Mouse (Mus musculus) forebrain, embryonic 14.5 days (tissue): ENCODE measurements around the gene Txk. TPM values are rescaled to one million over a fixed set of nuclear protein-coding genes. Genes with fewer than 3 reads are reported as not detected.

Source experiments
- ATAC-seq: fragments of 200-750 bp; cut with Nextera tagmentation; 2 replicates; pipeline ENCODE4 v1.8.0; 2017; ENCODE audit warnings: mild to moderate bottlenecking, moderate library complexity
- DNase-seq: peaks from one replicate; pipeline ENCODE4 v3.0.0-alpha.2; 2015; ENCODE audit warnings: low spot score
- H3K27ac ChIP-seq: fragments of 300-500 bp; sonication (generic); 2 replicates; pipeline ENCODE4 v1.5.1; 2014; ENCODE audit warnings: low read depth, mild to moderate bottlenecking, control low read depth, low read length, moderate library complexity
- H3K27me3 ChIP-seq: fragments of 300-500 bp; sonication (generic); replicated peaks from 2 replicates; pipeline ENCODE4 v1.6.1; 2014; ENCODE audit warnings: low read length, control low read depth, mixed read lengths; ENCODE audit not compliant: control insufficient read depth, insufficient read depth
- H3K36me3 ChIP-seq: fragments of 300-500 bp; sonication (generic); 2 replicates; pipeline ENCODE4 v1.6.1; 2014; ENCODE audit warnings: low read length, control low read depth; ENCODE audit not compliant: control insufficient read depth, insufficient read depth
- H3K4me1 ChIP-seq: fragments of 300-500 bp; sonication (generic); 2 replicates; pipeline ENCODE4 v1.6.1; 2014; ENCODE audit warnings: antibody characterized with exemption, low read length, control low read depth; ENCODE audit not compliant: control insufficient read depth, insufficient read depth
- H3K4me2 ChIP-seq: fragments of 300-500 bp; sonication (generic); 2 replicates; pipeline ENCODE4 v1.6.1; 2014; ENCODE audit warnings: mild to moderate bottlenecking, control low read depth, low read length
- H3K4me3 ChIP-seq: fragments of 300-500 bp; sonication (generic); 2 replicates; pipeline ENCODE4 v1.5.1; 2014; ENCODE audit warnings: low read depth, low read length, control low read depth
- H3K9ac ChIP-seq: fragments of 300-500 bp; sonication (generic); 2 replicates; pipeline ENCODE4 v1.6.1; 2014; ENCODE audit warnings: mild to moderate bottlenecking, low read length, control low read depth, moderate library complexity
- H3K9me3 ChIP-seq: fragments of 300-500 bp; sonication (generic); replicated peaks from 2 replicates; pipeline ENCODE4 v1.6.1; 2016; ENCODE audit warnings: low read length, control low read depth, mixed read lengths; ENCODE audit not compliant: control insufficient read depth
- WGBS: fragments of 180-500 bp; shearing (Covaris S2); extraction: QIAGEN DNeasy Blood & Tissue Kit; methylation state at CpG from one replicate; pipeline ENCODE4 v1.1.7; 2014; 5-methylcytosine and 5-hydroxymethylcytosine counted together
- polyA plus RNA-seq: library from polyadenylated mRNA; unstranded; fragments of >200 nt; fragmentation: Nextera tagmentation; extraction: Ambion mirVana; gene quantifications from 2 replicates; pipeline ENCODE4 v1.2.1, GENCODE M21; 2014

The Txk gene
- polyA plus RNA-seq, 1 experiment from 2014 or later = not detected

DNA sequence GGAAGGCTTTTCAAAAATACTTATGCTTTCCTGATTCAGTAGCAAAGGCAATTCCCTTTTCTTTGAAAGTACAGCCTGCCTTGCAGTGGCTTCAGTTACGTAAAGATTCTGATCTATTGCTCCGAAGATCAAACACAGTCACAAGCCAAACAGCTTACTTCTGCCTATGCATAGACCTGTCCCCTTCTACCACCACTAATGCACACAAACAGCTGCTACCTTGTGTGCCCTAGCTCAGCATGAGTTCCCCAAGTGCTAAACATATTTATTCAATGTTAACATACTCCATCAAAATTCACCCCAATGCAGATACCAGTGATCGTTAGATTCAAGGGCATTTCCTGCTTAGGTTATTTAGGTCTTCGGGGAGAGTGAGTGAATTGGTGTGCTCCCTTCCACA lies 6.1 kb downstream of the Txk start:
- Histone ChIP-seq H3K27me3 (no peaks in the 10 kb centered on the region), H3K27ac (no peak overlapping the region), H3K36me3 (no peaks in the 10 kb centered on the region), H3K9me3 (no peaks in the 10 kb centered on the region), H3K4me2 (no peak overlapping the region), H3K4me1 (no peaks in the 10 kb centered on the region), H3K4me3 (no peak overlapping the region), H3K9ac (no peak overlapping the region)
- ATAC-seq (no peak), DNase-seq (no peak)
- 80% methylated on average over 4 of the region's 4 CpGs for WGBS

DNA sequence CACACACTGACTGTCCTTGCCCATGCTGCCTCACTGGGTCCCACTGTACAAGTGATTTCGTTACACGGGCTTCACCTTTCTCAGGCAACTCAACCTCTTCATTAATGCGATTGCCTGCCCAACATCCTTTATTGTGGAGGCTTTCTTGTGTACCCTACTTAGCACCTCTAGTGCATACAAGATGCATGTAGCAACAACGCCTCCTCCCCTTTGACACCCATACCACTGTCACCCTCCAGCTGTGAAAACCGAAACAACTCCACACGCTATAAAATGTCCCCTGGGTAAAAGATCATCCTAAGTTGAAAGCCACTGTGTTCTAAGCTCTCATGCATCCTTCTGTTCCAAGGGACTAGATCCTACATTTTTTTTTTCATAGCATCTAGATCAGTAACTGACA lies 9.5 kb downstream of the Txk start:
- WGBS = 90% methylated on average over 6 of the region's 6 CpGs
- no peak for ATAC-seq

DNA sequence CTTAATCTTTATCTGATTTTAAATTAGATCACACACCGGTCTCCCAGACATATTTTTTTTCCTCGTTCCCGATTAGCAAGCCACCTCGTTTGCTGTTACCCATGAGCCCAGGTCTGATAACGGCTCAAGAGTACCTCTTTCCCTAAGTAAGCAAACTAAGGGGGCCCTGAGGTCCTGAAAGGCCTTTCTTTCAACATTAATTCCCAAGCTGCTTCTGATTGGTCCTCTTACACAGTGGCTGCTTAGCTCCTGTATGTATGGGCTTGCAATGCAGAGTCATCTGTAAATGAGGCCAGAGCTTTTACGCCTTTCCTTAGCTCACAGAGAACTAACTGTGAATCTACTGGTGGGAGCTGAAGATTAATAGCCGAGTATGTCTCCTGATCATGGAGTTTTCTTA lies 15.7 kb downstream of the Txk start:
- Histone ChIP-seq H3K36me3 (no peaks in the 10 kb centered on the region), H3K4me2 (no peak overlapping the region), H3K27me3 (no peaks in the 10 kb centered on the region), H3K4me3 (no peak overlapping the region), H3K9ac (no peak overlapping the region), H3K4me1 (0 out of 2 replicates have a peak, but pooled peaks cover 3% of the 10 kb centered on the region), H3K27ac (no peak overlapping the region), H3K9me3 (no peaks in the 10 kb centered on the region)
- 50% methylated on average over 7 of the region's 7 CpGs for WGBS
- DNase-seq = no peak
- no peak for ATAC-seq

More for the DNA sequence above, 9.5 kb downstream of the Txk start:
- Histone ChIP-seq H3K9ac (no peak overlapping the region), H3K27ac (no peak overlapping the region), H3K4me2 (no peak overlapping the region), H3K4me1 (no peaks in the 10 kb centered on the region), H3K36me3 (no peaks in the 10 kb centered on the region), H3K27me3 (no peaks in the 10 kb centered on the region), H3K4me3 (no peak overlapping the region), H3K9me3 (no peaks in the 10 kb centered on the region)
- no peak for DNase-seq

DNA sequence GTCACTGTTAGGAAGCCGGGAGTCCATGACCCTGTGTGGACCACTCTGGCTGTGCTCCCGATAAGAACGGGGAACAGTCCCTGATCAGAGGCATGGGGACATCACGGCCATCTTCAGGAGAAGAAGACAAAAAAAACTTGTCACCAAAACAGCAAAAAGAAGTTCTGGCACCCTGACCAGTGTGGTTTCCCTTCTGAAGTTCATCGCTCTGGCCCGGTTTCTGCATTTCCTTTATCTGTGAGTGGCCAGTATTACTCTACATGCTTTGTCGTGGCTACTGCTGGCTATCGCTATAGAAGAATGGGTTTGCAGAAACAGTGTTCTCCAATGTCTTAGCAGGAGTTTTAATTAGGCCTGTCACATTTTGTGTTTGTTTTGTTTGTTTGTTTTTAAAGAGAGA lies 16.1 kb downstream of the Txk start:
- H3K9ac ChIP-seq = no peak overlapping the region
- 0 out of 2 replicates have a peak, but pooled peaks cover 3% of the 10 kb centered on the region for H3K4me1 ChIP-seq
- no peaks in the 10 kb centered on the region for H3K27me3 ChIP-seq
- no peak overlapping the region for H3K4me2 ChIP-seq
- H3K27ac ChIP-seq = no peak overlapping the region
- no peak overlapping the region for H3K4me3 ChIP-seq
- H3K9me3 ChIP-seq = no peaks in the 10 kb centered on the region
- no peaks in the 10 kb centered on the region for H3K36me3 ChIP-seq
- DNase-seq (no peak), ATAC-seq (no peak)
- 81% methylated on average over 8 of the region's 8 CpGs for WGBS

DNA sequence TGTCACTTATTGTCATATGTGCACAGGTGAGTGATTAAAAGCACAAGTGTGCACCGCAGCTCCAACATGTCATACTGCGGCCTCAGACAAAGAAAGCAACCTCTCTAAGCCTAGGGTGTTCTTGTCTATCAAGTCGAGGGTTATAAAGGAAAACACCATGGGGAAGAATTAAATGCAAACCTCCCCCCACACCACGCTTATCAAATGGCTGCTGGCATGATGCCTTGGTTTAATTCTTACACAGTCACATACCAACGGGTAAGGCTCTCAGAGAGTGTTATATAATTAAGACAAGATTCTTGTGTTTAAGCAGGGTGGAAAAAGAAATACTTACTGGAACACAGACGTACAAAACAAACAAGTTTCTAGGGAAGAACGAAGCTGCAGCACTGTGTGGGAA lies 16.8 kb downstream of the Txk start:
- H3K27ac ChIP-seq = no peak overlapping the region
- ATAC-seq = no peak
- no peak overlapping the region for H3K4me3 ChIP-seq
- 40% methylated on average over 7 of the region's 7 CpGs for WGBS
- H3K9me3 ChIP-seq = no peaks in the 10 kb centered on the region
- H3K36me3 ChIP-seq = no peaks in the 10 kb centered on the region
- no peaks in the 10 kb centered on the region for H3K27me3 ChIP-seq
- no peak overlapping the region for H3K4me2 ChIP-seq
- no peak for DNase-seq
- H3K9ac ChIP-seq = no peak overlapping the region
- 0 out of 2 replicates have a peak, but pooled peaks cover 3% of the 10 kb centered on the region for H3K4me1 ChIP-seq

DNA sequence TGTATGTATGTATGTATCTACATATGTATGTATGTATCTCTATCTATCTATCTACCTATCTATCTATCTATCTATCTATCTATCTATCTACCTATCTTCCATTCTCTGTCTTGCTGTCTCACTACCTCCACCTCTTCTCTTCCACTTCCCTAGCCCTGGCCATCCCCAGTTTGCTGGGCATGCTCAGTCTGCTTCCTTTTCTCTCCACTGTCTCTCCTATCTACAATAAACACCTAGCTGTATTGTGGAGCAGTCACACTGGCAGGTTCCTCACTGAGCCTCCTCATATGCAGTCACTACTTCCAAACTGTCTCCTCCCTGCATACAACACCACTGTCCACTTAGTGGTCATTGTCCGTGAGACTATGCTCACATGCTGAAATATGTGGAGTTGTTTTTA lies 19.7 kb downstream of the Txk start:
- H3K4me1 ChIP-seq = 0 out of 2 replicates have a peak, but pooled peaks cover 3% of the 10 kb centered on the region
- DNase-seq (no peak), ATAC-seq (no peak)
- 92% methylated on average over 1 of the region's 1 CpGs for WGBS
- no peaks in the 10 kb centered on the region for H3K9me3 ChIP-seq
- H3K27me3 ChIP-seq = no peaks in the 10 kb centered on the region
- H3K27ac ChIP-seq = no peak overlapping the region
- H3K9ac ChIP-seq = no peak overlapping the region
- H3K4me2 ChIP-seq = no peak overlapping the region
- H3K4me3 ChIP-seq = no peak overlapping the region
- no peaks in the 10 kb centered on the region for H3K36me3 ChIP-seq

DNA sequence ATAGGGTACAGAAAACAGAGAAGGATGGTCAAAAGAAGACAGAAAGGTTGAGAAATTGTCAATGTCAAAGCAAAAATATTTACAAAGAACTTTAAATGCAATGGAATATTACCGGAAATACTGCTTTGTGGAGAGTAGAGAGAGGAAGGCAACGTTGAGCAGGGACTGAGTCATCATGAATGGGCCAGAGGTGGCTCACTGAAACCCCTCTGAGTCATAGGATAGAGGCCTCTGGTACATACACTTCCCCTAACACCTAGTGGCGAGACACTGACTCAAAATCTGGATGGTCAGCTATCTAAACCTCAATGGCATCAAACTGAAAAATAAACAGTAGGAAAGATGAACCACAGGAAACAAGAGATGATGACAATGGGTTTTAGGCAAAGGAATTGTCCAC lies 27.2 kb downstream of the Txk start:
- Histone ChIP-seq H3K4me1 (no peaks in the 10 kb centered on the region), H3K9me3 (no peaks in the 10 kb centered on the region), H3K36me3 (no peaks in the 10 kb centered on the region), H3K27ac (no peak overlapping the region), H3K27me3 (no peaks in the 10 kb centered on the region), H3K4me2 (no peak overlapping the region), H3K4me3 (no peak overlapping the region), H3K9ac (no peak overlapping the region)
- 87% methylated on average over 3 of the region's 3 CpGs for WGBS
- no peak for ATAC-seq
- no peak for DNase-seq

DNA sequence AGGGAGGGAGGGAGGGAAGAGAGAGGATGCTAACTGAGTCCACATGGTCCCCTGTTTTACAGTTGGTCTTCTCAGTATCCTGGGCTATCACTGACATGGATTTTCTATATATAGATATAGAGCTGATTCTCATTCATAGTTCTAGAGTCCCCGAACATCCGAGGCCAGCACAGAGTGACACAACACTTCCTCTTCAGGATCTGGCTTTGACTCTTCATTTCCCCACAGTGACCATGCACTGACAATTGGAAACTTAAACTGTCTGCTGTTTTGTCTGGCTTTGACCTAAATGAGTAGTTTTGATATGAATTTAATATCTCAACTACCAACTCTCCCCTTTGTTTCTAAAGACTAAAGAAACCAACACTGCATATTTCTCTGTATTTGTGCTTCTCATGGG lies 29.1 kb downstream of the Txk start:
- no peak overlapping the region for H3K9ac ChIP-seq
- no peak overlapping the region for H3K4me3 ChIP-seq
- 85% methylated on average over 2 of the region's 2 CpGs for WGBS
- no peak overlapping the region for H3K4me2 ChIP-seq
- no peak for DNase-seq
- H3K9me3 ChIP-seq = no peaks in the 10 kb centered on the region
- no peaks in the 10 kb centered on the region for H3K27me3 ChIP-seq
- ATAC-seq = no peak
- H3K4me1 ChIP-seq = no peaks in the 10 kb centered on the region
- no peaks in the 10 kb centered on the region for H3K36me3 ChIP-seq
- H3K27ac ChIP-seq = no peak overlapping the region

DNA sequence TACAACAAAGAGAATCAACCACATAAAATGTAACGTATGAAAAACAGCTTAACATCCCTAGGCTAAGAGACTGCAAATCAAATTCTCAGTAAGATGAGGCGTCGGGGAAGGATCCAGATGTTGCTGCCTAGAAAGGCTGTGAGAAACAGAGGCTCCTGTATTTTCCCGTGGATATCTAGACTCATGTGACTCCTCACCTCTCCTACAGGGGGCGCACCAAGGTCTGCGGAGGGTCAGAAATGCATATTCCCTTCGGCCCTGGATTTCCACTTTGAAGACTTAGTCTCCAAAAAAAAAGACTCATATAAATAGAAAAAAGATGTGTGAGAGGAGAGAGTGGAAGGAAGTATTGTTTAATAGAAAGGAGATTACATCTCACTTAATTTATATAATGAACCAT lies 32.0 kb downstream of the Txk start:
- 71% methylated on average over 7 of the region's 7 CpGs for WGBS

More for the DNA sequence above, 32.0 kb downstream of the Txk start:
- Histone ChIP-seq H3K27me3 (no peaks in the 10 kb centered on the region), H3K9me3 (no peaks in the 10 kb centered on the region), H3K27ac (no peak overlapping the region), H3K4me2 (no peak overlapping the region), H3K9ac (no peak overlapping the region), H3K4me3 (no peak overlapping the region), H3K4me1 (no peaks in the 10 kb centered on the region), H3K36me3 (no peaks in the 10 kb centered on the region)
- no peak for ATAC-seq
- no peak for DNase-seq
